Mouse (Mus musculus) cerebellum, adult (tissue): ENCODE data around the gene Nlrp3.
"Not testable (repeated sequence)": the region's sequence is repeated elsewhere in the genome, so short reads cannot be mapped to it uniquely, and the experiment has no call there.

Experiments
- ATAC-seq: cut with Nextera tagmentation; 2 replicates; pipeline ENCODE4 v1.9.2; 2017; ENCODE audit warnings: mild to moderate bottlenecking, moderate library complexity, mixed read lengths; ENCODE audit not compliant: insufficient number of reproducible peaks, low FRiP score, low TSS enrichment

Gene Nlrp3

GRCm38 (mm10) chr11:59530870-59531535 is 10.4 kb upstream of the Nlrp3 start:
- peak; percentile 79; the same call in 1 of the 2 replicates for ATAC-seq

- no peak for ATAC-seq
Observed at GRCm38 (mm10) chr11:59531562-59531961, 9.8 kb upstream of the Nlrp3 start.

DNA sequence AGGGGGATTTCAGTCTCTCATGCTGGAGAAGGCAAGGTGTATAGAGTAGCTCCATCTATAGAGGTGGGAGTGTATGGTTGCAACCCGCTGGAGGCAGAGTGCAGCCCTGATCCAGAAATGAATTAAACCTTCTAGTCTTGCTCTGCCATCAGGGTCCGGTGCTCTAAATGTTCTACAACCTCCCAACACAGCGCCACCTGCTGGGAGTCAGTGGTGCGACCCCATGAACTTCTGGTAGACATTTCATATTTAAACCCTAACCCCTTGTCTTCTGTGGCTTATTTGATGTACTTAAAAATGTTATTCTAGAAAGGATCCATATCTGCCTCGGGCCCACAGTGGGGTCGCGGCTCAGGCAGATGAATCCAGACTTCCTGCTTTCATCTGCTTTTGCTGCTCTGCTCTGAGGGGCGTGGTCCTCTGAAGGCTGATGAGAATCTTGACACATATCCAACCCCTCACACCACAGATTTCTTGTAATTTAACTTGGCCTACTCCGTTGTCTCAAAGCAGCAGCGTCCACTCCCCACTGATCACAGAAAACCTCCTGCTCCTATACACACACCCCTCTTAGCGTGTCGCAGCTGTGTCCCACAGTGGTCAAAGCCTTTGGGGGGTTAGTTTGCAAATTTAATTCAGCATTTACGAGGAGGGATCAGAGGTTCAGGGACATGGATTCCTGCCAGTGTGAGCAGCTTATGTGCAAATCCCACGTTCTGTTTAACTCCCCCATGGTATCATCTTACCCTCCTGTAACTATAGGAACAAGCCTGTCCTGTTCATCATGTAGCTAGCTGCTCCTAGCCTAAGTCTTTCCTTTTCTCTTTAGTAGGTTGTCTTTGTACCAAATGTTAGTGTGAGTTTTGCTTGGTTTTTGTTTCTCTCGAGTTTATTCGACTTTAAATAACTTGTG is 3.9 kb upstream of the Nlrp3 start:
- no peak for ATAC-seq

GRCm38 (mm10) chr11:59538387-59538786 is 3.0 kb upstream of the Nlrp3 start:
- no peak for ATAC-seq

DNA sequence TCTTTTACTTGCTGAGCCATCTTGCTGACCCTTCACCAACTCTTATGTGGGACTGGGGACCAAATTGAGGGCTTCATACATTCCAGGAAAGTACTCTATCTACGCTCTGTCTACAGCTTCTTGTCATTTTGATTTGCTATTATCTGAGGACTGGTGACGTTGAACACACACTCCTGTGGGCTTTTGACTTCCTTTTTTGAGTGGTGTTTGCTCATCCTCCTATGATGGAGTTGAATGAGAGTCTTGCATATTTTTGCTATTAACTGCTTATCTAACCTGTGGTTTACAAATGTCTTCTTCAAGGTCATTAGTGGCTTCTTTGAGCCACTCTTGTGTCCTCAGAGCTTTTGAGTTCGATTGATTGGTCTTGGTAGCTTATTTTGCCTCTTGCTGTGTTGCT is 1.2 kb upstream of the Nlrp3 start:
- ATAC-seq = no peak

- no peak for ATAC-seq
Observed at GRCm38 (mm10) chr11:59542442-59542841, 1.1 kb downstream of the Nlrp3 start.

DNA sequence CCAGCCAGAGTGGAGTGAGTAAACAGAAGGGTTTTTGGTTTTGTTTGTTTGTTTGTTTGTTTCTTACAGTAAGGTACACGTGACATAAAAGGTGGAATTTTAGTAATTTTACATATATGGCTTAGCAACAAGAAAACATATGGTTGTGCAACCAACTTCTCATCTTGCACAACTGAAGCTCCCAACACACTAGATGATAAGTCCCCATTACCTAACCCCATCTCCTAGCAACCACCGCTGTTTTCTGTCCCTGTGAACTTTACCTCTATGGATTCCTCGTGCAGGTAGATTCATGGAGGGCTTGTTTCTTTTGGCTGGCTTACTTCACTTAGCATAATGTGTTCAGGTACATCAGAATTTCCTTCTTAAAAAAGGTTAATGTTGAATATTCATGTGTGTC is 2.0 kb downstream of the Nlrp3 start:
- no peak for ATAC-seq

DNA sequence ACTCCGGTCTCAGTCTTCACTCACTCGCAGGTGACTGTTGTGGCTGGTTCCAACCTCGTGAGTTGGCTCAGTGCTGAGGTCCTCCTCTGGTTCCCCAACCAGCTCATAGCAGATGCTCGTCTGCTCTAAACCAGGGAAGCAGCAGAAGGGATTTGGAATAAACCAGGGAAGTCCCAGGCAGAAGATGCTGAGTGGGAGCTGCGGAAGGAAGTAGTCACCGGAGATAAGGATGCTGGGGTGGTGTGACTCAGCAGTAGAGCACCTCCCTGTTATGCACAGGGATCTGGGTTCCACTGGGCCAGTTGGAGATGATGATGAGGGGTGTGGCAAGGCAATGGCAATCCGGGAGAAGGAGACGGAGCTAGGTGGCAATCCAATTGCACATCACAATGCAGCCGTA is 2.6 kb downstream of the Nlrp3 start:
- ATAC-seq = no peak

GRCm38 (mm10) chr11:59554127-59554526 is 12.8 kb downstream of the Nlrp3 start:
- ATAC-seq = no peak

GRCm38 (mm10) chr11:59554535-59554934 is 13.2 kb downstream of the Nlrp3 start:
- ATAC-seq = no peak

DNA sequence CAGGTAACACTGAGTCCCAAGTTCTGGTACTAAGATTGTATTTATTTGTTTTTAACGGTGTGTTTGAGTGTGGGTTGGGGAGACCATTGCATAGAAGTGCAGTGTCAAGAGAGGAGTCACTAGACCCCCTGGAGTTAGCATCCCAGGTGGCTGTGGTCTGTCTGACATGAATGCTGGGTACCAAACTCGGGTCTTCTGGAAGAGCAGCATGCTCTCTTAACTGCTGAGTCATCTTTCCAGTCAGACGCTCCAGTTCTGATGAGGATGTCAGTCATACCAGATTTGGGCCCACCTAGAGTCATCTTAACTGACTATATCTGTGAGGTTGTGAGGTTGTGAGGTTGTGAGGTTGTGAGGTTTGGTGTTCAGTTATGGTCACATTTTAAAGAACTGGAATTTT is 19.5 kb downstream of the Nlrp3 start:
- no peak for ATAC-seq

DNA sequence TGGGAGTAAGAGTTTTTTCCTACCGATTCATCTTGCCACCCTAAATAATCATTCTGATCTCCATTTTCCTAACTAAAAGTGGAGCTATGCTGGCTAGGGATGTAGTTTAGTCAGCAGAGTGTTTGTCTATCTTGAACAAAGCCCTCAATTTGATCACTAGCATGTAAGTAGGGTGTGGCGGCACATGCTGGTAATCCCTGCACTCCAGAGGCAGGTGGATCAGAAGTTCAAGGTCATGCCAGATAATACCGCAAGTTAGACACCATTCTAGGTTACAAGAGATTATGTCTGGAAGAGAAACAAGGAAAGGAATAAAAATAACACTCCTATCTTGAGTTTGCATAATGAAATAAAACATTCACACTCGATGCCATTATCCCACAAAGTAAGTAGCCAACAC is 21.0 kb downstream of the Nlrp3 start:
- no peak for ATAC-seq

DNA sequence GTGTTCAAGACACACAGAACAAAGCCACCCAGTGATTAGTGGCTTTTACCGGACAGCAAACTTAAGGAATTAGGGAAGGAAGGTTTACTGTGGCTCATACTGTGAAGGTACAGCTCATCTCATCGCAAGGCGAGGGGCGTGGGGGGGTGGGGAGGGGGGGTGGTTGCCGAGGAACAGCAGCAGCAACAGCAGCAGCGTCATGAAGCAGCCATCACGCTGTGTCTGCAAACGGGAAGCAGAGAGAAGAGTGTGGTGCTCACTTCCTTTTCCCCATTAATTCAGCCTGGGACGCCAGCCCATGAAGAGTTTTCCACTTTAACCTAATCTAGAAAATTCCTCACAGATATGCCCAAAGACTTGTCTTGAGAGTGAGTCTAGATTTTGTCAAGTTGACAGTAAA is 21.5 kb downstream of the Nlrp3 start:
- no peak for ATAC-seq

GRCm38 (mm10) chr11:59569306-59569705 is 27.9 kb downstream of the Nlrp3 start:
- no peak for ATAC-seq

DNA sequence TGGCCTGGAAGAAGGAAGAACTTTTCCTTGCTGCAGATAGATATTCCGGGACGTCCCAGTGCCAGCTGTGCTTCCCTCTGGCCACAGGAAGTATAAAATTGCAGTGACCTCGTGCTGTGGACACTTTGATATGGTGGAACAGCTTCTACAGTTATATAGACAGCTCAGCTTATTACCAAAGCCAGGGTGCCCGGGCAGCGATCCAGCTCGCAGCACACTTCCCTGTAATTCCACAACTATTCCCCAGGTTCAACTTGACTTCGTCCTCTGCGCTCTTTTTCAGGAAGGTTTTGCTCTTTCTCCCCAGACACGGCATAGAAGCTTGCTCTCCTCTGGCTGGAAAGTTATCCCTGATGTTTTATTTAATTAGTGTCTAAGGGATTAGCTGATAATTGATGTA is 34.4 kb downstream of the Nlrp3 start:
- ATAC-seq = no peak

DNA sequence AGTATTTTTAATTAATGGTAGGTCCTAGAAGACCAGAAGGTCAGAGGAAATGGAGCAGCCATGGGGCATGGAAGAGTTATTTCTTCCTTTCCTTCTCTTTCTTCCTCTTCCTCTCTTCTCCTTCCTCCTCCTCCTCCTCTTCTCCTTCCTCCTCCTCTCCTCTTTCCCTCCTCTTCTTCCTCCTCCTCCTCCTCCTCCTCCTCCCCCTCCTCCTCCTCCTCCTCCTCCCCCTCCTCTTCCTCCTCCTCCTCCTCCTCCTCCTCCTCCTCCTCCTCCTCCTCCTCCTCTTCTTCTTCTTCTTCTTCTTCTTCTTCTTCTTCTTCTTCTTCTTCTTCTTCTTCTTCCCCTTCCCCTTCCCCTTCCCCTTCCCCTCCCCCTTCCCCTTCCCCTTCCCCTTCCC is 34.8 kb downstream of the Nlrp3 start, which contains the start of gene Olfr222:
Olfr222 (minus strand) TSS at position 101 of the 400 bp plus-strand sequence.
- not testable (repeated sequence) for ATAC-seq

GRCm38 (mm10) chr11:59584539-59584938 is 43.2 kb downstream of the Nlrp3 start:
- ATAC-seq = no peak

DNA sequence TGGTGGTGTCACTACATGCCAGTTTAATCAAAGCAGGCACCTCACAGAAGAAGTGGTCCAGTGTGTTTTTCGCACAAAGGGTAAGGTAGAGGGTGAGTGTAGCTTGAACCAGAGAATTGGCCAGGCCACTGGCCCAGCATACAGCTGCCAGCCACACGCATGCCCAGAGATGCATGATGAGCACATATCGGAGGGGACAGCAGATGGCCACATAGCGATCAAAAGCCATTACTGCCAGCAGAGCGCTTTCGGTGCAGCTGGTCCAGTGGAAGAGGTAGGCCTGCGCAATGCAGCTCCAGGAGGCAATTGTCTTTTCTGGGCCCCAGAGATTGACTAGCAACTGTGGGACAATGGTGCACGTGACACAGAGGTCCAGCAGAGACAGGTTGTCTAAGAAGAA is 48.1 kb downstream of the Nlrp3 start:
- ATAC-seq = no peak

DNA sequence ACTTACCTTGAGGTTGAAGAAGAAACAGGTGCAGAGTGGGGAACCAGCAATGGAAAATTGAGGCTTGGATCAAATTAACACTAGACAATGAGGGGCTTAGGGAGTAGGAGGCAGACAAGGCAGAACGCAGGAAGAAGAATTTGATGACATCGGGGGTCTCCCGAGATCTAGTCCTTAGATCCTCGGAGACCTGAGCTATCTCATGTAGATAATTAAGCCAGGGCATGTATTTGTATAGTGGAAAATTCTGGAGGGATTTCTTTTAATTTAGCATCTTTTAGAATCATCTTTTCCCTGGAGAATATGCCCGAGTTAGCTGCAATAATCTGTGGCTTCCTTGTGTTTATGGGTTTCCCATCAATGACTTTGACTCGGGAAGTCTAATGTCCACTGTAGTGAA is 51.8 kb downstream of the Nlrp3 start, which contains the start of gene Olfr223:
Olfr223 (minus strand) TSS at position 101 of the 400 bp plus-strand sequence.
- ATAC-seq = no peak

DNA sequence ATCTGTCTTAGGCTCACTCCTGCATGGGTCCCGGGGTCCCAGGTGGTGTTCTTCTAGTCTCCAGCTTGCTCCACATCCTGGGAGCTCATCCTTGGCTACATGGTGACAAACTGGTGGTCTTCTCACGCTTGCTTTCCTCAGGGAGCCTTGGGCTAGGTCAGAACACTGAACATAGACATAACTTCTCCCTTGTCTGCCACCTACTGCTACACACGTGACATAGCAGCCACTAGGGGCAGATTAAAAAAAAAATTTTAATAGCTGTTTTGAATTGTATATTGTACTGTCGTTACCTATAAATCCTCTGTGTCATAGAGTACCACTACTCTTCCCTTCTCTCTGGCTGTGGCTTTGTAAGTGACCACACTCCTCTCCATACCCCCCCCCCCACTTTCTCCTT is 54.7 kb downstream of the Nlrp3 start:
- no peak for ATAC-seq

DNA sequence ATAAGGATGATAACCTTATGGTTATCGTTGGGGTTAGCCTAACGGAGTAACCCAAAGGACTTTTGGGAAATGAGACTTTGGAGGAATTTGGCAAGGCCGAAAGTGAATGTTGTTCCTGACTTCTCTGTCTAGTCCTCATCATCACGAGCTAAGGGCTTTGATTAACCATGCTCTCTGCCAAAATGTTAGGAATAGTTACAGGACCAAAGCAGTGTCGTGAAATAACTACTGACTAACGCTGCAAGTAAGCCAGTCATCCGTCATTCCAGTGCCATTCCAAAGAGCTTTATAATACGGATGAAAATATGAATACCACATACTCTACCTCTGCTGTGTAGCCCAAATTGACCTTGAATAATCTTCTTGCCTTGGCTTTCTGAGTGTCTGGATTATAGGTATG is 55.6 kb downstream of the Nlrp3 start:
- no peak for ATAC-seq

DNA sequence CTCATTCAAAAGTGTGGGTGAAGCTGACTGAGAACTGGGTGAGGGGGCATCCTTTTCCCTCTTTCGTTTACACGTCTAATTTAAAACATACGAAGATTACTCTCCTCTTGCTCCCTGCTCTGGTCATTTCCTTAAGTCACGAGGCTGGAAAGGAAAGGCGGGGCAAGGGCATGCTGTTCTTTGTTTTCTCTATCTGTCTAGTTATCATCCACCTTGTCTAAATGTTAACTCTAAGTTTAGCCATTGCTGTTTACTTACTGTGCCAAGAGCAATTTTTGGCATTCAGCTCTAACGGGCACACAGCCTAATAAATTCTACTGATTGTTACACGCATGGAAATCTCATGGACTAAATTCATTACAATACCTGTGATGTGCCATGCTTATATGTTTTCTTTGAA is 57.8 kb downstream of the Nlrp3 start:
- ATAC-seq = no peak
